Mouse (Mus musculus): ENCODE results near the gene Rpl23a.

- TF ChIP-seq CTCF (IDR thresholded peaks at IDR 0.05; ENCODE audit: borderline replicate concordance, control insufficient read depth, extremely low read depth, insufficient read depth, low read length, poor library complexity) = no peak
- no peak for TF ChIP-seq POLR2A (IDR thresholded peaks at IDR 0.05; ENCODE audit: control insufficient read depth, extremely low read depth, insufficient read depth, low read length, poor library complexity)
Observed at GRCm38 (mm10) chr11:78179438-78179999, 3.9 kb downstream of the Rpl23a start.

All from thymus, adult 2 months (tissue).